Mouse (Mus musculus) limb, embryonic 13.5 days (tissue): ENCODE data around the gene Ryr1. TPM values are rescaled to one million over a fixed set of nuclear protein-coding genes. Genes with fewer than 3 reads are reported as not detected.

Experiments used
- ATAC-seq: fragments of 200-750 bp; cut with Nextera tagmentation; 2 replicates; pipeline ENCODE4 v1.8.0; 2017; ENCODE audit warnings: low read depth, moderate number of reproducible peaks, moderate TSS enrichment; ENCODE audit not compliant: low FRiP score
- H3K27ac ChIP-seq: fragments of 300-500 bp; sonication (generic); 2 replicates; pipeline ENCODE4 v1.5.1; 2015; ENCODE audit warnings: inconsistent platforms, mild to moderate bottlenecking, moderate library complexity
- H3K27me3 ChIP-seq: fragments of 300-500 bp; sonication (generic); 2 replicates; pipeline ENCODE4 v1.6.1; 2015; ENCODE audit warnings: mild to moderate bottlenecking, inconsistent platforms
- H3K36me3 ChIP-seq: fragments of 300-500 bp; sonication (generic); 2 replicates; pipeline ENCODE4 v1.6.1; 2015; ENCODE audit warnings: inconsistent platforms, mild to moderate bottlenecking, moderate library complexity
- H3K4me1 ChIP-seq: fragments of 300-500 bp; sonication (generic); 2 replicates; pipeline ENCODE4 v1.6.1; 2015; ENCODE audit warnings: inconsistent platforms
- H3K4me2 ChIP-seq: fragments of 300-500 bp; sonication (generic); replicated peaks from 2 replicates; pipeline ENCODE4 v1.6.1; 2015; ENCODE audit warnings: inconsistent platforms, mild to moderate bottlenecking, moderate library complexity
- H3K4me3 ChIP-seq: fragments of 300-500 bp; sonication (generic); 2 replicates; pipeline ENCODE4 v1.5.1; 2015; ENCODE audit warnings: moderate library complexity, mild to moderate bottlenecking, inconsistent platforms
- H3K9ac ChIP-seq: fragments of 300-500 bp; sonication (generic); 2 replicates; pipeline ENCODE4 v1.6.1; 2015; ENCODE audit warnings: mild to moderate bottlenecking, inconsistent platforms
- H3K9me3 ChIP-seq: fragments of 300-500 bp; sonication (generic); 2 replicates; pipeline ENCODE4 v1.6.1; 2016; ENCODE audit warnings: inconsistent platforms
- WGBS: fragments of 180-500 bp; shearing (Covaris S2); methylation state at CpG from one replicate; pipeline ENCODE4 v1.1.7; 2015; 5-methylcytosine and 5-hydroxymethylcytosine counted together
- polyA plus RNA-seq: library from polyadenylated mRNA; unstranded; fragments of >200 nt; fragmentation: Nextera tagmentation; extraction: Ambion mirVana; gene quantifications from 2 replicates; pipeline ENCODE4 v1.2.1, GENCODE M21; 2015

Gene Ryr1
- polyA plus RNA-seq, 1 experiment from 2014 or later = 8.5 TPM

GRCm38 (mm10) chr7:29137429-29137828, 12.4 kb upstream of the Ryr1 start:
- Histone ChIP-seq H3K4me1 (peaks cover 12% of the 10 kb centered on the region), H3K36me3 (no peaks in the 10 kb centered on the region), H3K4me3 (no peak overlapping the region), H3K4me2 (no peak overlapping the region), H3K9ac (no peak overlapping the region), H3K9me3 (no peaks in the 10 kb centered on the region), H3K27me3 (peaks cover 7% of the 10 kb centered on the region), H3K27ac (no peak overlapping the region)
- ATAC-seq = no peak
- WGBS = 55% methylated on average over 16 of the region's 16 CpGs

DNA sequence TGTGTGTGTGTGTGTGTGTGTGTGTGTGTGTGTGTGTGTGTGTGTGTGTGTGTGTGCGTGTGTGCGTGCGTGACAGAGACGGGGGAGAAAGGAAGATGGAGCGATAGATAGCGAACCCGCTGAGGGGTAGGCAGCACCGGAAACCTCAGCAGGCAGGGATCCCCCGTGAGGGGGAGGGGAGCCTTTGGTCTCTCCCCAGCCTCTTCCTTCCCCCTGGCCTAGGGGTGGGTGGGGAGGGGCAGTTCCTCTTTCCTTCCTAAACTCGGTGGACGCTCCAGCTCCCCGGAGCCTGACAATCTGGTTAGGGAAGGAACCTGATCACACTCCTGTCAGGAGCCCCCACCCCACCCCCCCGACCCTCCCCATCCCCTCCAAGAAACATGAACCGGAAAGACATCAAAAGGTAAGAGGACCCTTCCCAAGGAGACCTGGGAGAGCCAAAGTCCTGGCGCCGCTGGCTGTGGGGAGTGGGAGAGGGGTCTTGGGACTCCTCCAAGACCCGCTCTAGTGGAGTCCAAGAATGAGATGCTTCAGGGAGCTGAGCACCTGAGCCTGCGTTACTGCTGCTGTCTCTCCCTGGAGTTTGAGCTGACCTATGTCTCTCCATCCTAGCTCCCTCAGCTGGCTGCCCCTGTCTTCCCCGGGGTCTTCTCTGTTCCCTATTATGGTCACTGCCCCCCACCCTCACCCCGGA, 9.9 kb upstream of the Ryr1 start, which contains the start of gene Rasgrp4:
Rasgrp4 (plus strand) TSS at position 159 of the 694 bp plus-strand sequence.
- Histone ChIP-seq H3K9me3 (no peaks in the 10 kb centered on the region), H3K4me2 (peak within 1 kb of the TSS; percentile 62), H3K9ac (peak within 1 kb of the TSS; percentile 39), H3K27ac (no peak within 1 kb of the TSS), H3K4me1 (peaks cover 12% of the 10 kb centered on the region), H3K4me3 (peak within 1 kb of the TSS; percentile 34), H3K36me3 (no peaks in the 10 kb centered on the region), H3K27me3 (peaks cover 10% of the 10 kb centered on the region)
- WGBS = 2% methylated on average over 15 of the region's 20 CpGs
- ATAC-seq = no peak

DNA sequence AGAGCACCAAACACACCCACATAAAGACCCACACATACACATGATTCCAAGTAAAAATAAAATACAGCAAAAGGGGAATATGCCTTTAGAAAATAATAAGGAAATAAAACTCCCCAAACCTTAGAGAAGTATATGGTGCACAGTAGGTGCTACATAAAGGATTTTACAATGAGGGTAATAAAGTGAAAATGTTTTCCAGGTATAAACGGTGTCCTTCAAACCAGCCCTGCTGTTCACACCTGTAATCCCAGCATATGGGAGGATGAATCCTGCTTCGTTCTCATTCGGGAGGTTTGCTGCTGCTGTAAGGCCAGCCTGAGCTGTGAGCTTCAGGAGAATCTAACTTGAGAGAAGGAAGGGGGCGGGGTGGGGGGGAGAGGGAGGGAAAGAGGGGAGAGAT, 9.3 kb upstream of the Ryr1 start:
- peak overlapping the region; percentile 39; the same call in 1 of the 2 replicates for H3K9ac ChIP-seq
- H3K4me2 ChIP-seq = peak overlapping the region; percentile 62
- no peaks in the 10 kb centered on the region for H3K36me3 ChIP-seq

GRCm38 (mm10) chr7:29128725-29129124, 3.7 kb upstream of the Ryr1 start:
- Histone ChIP-seq H3K4me3 (no peak overlapping the region), H3K4me1 (peaks cover 9% of the 10 kb centered on the region), H3K9ac (no peak overlapping the region), H3K9me3 (no peaks in the 10 kb centered on the region), H3K36me3 (no peaks in the 10 kb centered on the region), H3K27me3 (peaks cover 3% of the 10 kb centered on the region; the same call in 1 of the 2 replicates), H3K4me2 (no peak overlapping the region), H3K27ac (no peak overlapping the region)
- WGBS = 59% methylated on average over 2 of the region's 2 CpGs
- no peak for ATAC-seq

More for the DNA sequence above, 9.3 kb upstream of the Ryr1 start:
- Histone ChIP-seq H3K4me1 (peaks cover 12% of the 10 kb centered on the region), H3K4me3 (peak overlapping the region; percentile 34), H3K27ac (no peak overlapping the region), H3K9me3 (no peaks in the 10 kb centered on the region), H3K27me3 (peaks cover 10% of the 10 kb centered on the region)
- ATAC-seq = no peak
- WGBS = 5% methylated on average over 4 of the region's 4 CpGs

DNA sequence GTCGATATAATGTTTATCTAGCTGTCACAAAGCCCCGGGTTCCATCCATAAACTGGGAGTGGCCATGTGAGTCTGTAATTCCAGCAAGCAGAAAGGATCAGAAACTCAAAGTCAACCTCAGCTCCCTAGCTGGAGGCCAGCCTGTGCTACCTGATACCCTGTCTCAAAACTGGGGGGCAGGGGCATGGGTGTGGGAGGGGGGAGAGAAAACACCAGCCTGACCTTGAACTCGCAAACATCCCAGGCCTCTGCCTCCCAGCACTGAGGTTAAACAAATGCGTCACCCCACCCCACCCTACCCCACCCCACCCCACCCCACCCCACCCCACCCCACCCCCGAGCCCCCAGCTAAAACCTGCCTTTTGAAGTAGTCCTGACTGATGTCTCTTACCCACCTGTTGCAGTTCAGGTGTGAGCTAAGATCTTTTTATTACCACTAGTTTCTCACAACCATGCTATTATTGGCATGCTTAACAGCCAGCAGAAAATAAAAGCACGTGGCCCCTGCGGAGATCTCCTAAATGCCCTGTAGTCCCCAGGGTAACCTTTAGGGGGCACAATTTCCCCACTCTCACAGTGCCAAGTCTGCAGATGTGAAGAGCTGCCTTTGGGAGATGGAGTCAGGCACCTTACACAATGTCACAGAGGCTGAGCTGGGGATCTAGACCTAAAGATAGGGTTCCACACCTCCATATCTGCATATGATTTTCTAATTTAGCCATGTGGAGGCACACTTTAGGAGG, 1.4 kb upstream of the Ryr1 start:
- 16% methylated on average over 6 of the region's 7 CpGs for WGBS
- ATAC-seq = no peak

DNA sequence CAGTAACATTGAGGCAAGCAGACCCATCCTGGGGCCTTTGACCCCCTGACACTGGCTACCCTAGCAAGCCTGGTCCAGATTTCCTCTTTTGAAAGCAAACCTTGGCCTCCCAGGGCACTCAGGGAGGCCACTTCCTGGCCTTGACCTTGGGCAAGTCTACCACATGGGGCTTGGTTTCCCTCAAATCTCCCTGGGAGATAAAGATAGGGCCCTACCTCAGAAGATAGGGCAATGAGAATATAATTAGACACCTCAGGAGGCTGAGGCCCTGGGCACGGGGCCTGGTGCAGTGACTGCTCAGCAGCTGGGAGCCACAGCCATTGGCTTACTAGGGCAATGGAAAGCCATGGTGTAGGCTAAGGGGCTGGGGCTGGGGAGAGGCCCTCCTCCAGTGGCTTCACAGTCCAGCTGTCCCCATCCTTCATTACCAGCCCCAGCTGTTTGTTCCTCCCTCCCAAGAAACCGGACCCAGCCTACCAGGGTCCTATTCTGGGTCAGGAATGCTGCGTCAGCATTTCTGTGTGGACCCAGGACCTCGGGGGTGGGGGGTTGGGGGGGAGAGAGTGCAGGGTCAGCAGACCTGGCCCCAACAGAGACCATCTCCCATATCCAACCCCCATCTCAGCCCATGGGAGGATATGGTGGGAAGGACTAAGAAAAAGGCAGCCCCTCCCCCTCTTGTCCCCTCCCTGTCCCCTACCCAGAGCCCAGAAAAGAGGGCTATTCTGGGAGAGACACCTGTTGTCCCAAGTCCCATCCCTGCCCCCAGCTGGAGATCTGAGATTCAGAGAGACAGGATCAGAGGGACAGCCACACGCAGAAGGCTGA, 1.2 kb downstream of the Ryr1 start:
- ATAC-seq = peak; percentile 85

More for the DNA sequence above, 1.4 kb upstream of the Ryr1 start:
- H3K36me3 ChIP-seq = no peaks in the 10 kb centered on the region
- H3K9me3 ChIP-seq = no peaks in the 10 kb centered on the region
- H3K27me3 ChIP-seq = peaks cover 3% of the 10 kb centered on the region; the same call in 1 of the 2 replicates
- peaks cover 11% of the 10 kb centered on the region for H3K4me1 ChIP-seq
- H3K4me3 ChIP-seq = no peak overlapping the region
- H3K27ac ChIP-seq = no peak overlapping the region
- H3K9ac ChIP-seq = no peak overlapping the region
- no peak overlapping the region for H3K4me2 ChIP-seq

DNA sequence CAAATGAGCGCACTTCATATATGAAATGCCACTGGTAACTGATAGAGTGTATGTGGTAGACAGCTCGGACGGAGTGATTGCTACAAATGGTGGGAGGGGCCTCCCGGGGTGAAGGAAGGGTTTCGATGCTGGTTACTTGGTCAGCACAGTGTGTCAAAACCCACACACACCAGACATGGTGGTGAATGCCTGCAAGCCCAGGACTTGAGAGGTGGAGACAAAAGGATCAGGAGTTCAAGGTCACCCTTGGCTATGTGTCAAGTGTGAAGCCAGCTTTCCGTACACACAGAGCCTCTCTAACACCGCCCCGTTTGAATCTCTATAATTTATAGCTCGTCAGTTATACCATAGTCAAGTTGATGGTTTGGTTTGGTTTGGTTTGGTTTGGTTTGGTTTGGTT, 2.2 kb downstream of the Ryr1 start:
- H3K4me3 ChIP-seq = no peak overlapping the region
- H3K27ac ChIP-seq = no peak overlapping the region
- H3K27me3 ChIP-seq = no peaks in the 10 kb centered on the region
- peaks cover 11% of the 10 kb centered on the region for H3K4me1 ChIP-seq
- no peak overlapping the region for H3K4me2 ChIP-seq
- WGBS = 94% methylated on average over 9 of the region's 9 CpGs
- H3K36me3 ChIP-seq = no peaks in the 10 kb centered on the region
- no peak overlapping the region for H3K9ac ChIP-seq
- no peak for ATAC-seq
- no peaks in the 10 kb centered on the region for H3K9me3 ChIP-seq

More for the DNA sequence above, 1.2 kb downstream of the Ryr1 start:
- 40% methylated on average over 5 of the region's 5 CpGs for WGBS
- H3K27me3 ChIP-seq = no peaks in the 10 kb centered on the region
- peak overlapping the region; percentile 86 for H3K4me2 ChIP-seq
- peak overlapping the region; percentile 51 for H3K4me3 ChIP-seq
- H3K9me3 ChIP-seq = no peaks in the 10 kb centered on the region
- no peak overlapping the region for H3K27ac ChIP-seq
- no peak overlapping the region for H3K9ac ChIP-seq
- H3K4me1 ChIP-seq = peaks cover 11% of the 10 kb centered on the region
- H3K36me3 ChIP-seq = no peaks in the 10 kb centered on the region

DNA sequence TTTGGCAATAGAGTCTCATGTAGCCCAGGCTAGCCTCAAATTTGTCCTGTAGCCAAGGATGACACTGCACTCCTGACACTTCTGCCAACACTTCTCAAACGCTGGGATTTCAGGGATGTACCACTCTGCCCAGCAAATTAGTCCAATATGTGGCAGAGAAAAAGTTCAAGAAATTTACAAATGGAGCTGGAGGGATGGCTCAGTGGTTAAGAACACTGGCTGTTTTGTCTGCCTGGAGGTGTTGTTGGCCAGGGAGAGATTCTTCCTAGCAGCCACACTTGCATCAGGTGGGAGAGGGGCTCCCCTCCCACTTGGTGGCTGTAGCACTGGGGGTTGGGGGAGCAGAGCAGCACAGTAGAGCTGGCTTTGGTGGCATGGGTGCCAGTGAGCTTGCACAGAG, 5.5 kb downstream of the Ryr1 start:
- 50% methylated on average over 1 of the region's 1 CpGs for WGBS

GRCm38 (mm10) chr7:29118142-29118851, 6.7 kb downstream of the Ryr1 start:
- Histone ChIP-seq H3K36me3 (no peaks in the 10 kb centered on the region; the same call in 1 of the 2 replicates), H3K4me1 (no peaks in the 10 kb centered on the region), H3K4me3 (no peak overlapping the region), H3K9ac (no peak overlapping the region), H3K27ac (no peak overlapping the region), H3K4me2 (no peak overlapping the region), H3K9me3 (no peaks in the 10 kb centered on the region), H3K27me3 (no peaks in the 10 kb centered on the region)
- 10% methylated on average over 18 of the region's 18 CpGs for WGBS
- no peak for ATAC-seq

More for the DNA sequence above, 5.5 kb downstream of the Ryr1 start:
- Histone ChIP-seq H3K9me3 (no peaks in the 10 kb centered on the region), H3K4me2 (no peak overlapping the region), H3K9ac (no peak overlapping the region), H3K27me3 (no peaks in the 10 kb centered on the region), H3K27ac (no peak overlapping the region), H3K36me3 (no peaks in the 10 kb centered on the region; the same call in 1 of the 2 replicates), H3K4me1 (peaks cover 10% of the 10 kb centered on the region), H3K4me3 (no peak overlapping the region)
- ATAC-seq = no peak

- Histone ChIP-seq H3K9ac (peak overlapping the region; percentile 61), H3K4me3 (peak overlapping the region; percentile 31), H3K27ac (no peak overlapping the region), H3K4me1 (peaks cover 7% of the 10 kb centered on the region), H3K36me3 (peaks cover under 1% of the 10 kb centered on the region; the same call in 1 of the 2 replicates), H3K27me3 (no peaks in the 10 kb centered on the region), H3K9me3 (no peaks in the 10 kb centered on the region), H3K4me2 (peak overlapping the region; percentile 67)
- WGBS = 23% methylated on average over 38 of the region's 38 CpGs
- ATAC-seq = peak; percentile 70
Measured at GRCm38 (mm10) chr7:29108992-29109955, 15.7 kb downstream of the Ryr1 start.
